28 mouse cellular contexts compared by ENCODE assay signal in the genomic region with DNA sequence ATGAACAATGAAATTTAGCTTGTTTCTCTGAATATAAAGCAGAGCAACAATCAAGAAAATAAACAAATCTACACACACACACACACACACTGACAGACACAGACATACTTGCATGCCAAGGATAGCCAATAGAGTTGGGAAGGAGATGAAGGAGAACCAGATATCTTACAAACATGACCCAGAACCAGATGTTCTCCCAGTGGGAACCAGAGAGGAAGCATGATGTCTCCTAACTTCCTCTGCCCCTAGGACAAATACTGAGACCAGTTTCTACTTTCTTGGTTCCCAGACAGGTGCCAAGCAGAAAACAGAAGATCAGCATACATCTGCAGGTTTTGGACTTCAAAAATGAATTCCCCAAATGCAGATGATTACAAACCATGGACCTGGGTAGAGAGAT. TPM values are rescaled to one million over a fixed set of nuclear protein-coding genes. Genes with fewer than 3 reads are reported as not detected.
DNase-seq lines count a peak whose midpoint lies in the region; ATAC-seq and TF ChIP-seq lines count a peak whose summit lies in the region.
"Had no signal": no experiment of that assay in that cellular context is flagged by ENCODE, and none has a peak within 500 bp of the region (broad histone marks: within the 10 kb centered on the region; RNA-seq: fewer than 3 reads in every experiment).

No protein-coding gene starts in this region.

- H3K9ac ChIP-seq in heart, adult 2 months (ENCODE audit: low read depth, low read length): no peak overlapping the region
- no peak overlapping the region for H3K9ac ChIP-seq in heart, embryonic 11.5 days (ENCODE audit: low read depth, low read length)
- H3K9ac ChIP-seq: embryonic facial prominence, embryonic 13.5 days; embryonic facial prominence, embryonic 15.5 days; forebrain, embryonic 12.5 days had no signal

- TF ChIP-seq POLR2A in heart, adult 2 months (IDR thresholded peaks at IDR 0.05; ENCODE audit: insufficient read depth, low read depth, low read length): no peak

- no peak overlapping the region for H3K4me2 ChIP-seq in heart, embryonic 11.5 days
- H3K4me2 ChIP-seq: embryonic facial prominence, embryonic 13.5 days; embryonic facial prominence, embryonic 15.5 days; forebrain, embryonic 12.5 days had no signal

- H3K36me3 ChIP-seq in heart, adult 2 months (ENCODE audit: control insufficient read depth, insufficient read depth, low read length): peaks cover 10% of the 10 kb centered on the region
- H3K36me3 ChIP-seq in heart, embryonic 11.5 days (ENCODE audit: control insufficient read depth, insufficient read depth, low read length): no peaks in the 10 kb centered on the region
- H3K36me3 ChIP-seq: embryonic facial prominence, embryonic 13.5 days; embryonic facial prominence, embryonic 15.5 days; forebrain, embryonic 10.5 days; forebrain, embryonic 12.5 days had no signal

- intact Hi-C loops in gastrocnemius, adult 2 months (cut with DNase I): no loop called here
- intact Hi-C loops in heart, adult 2 months (cut with DNase I): no loop called here

- no peaks in the 10 kb centered on the region for H3K27me3 ChIP-seq in heart, adult 2 months (ENCODE audit: control insufficient read depth, insufficient read depth, low read length)
- H3K27me3 ChIP-seq in heart, embryonic 11.5 days (ENCODE audit: control insufficient read depth, insufficient read depth, low read length): no peaks in the 10 kb centered on the region
- H3K27me3 ChIP-seq: embryonic facial prominence, embryonic 13.5 days; embryonic facial prominence, embryonic 15.5 days; forebrain, embryonic 12.5 days had no signal

- peak overlapping the region; percentile 59; the same call in 1 of the 2 replicates for H3K27ac ChIP-seq in gastrocnemius, adult 2 months
- peak overlapping the region; percentile 36 for H3K27ac ChIP-seq in heart, adult 2 months
- H3K27ac ChIP-seq in heart, embryonic 11.5 days (ENCODE audit: low read depth, low read length): no peak overlapping the region
- H3K27ac ChIP-seq: embryonic facial prominence, embryonic 13.5 days; embryonic facial prominence, embryonic 15.5 days; forebrain, embryonic 10.5 days; forebrain, embryonic 12.5 days had no signal

- no peak for DNase-seq in gastrocnemius, adult 2 months
- DNase-seq in gastrocnemius, postnatal 4 days (ENCODE audit: low spot score in 2 of 2): no peak
- no peak for DNase-seq in heart, adult 2 months
- DNase-seq in right cerebral cortex, postnatal 10 days (ENCODE audit: low spot score in 2 of 2): no peak
- DNase-seq: adrenal gland, adult 2 months; adrenal gland, postnatal 10 days; adrenal gland, postnatal 25 days; cerebellum, adult 11 months; cerebellum, adult 18-20 months; cerebellum, adult 8-10 months; cerebellum, adult 9-11 months; cerebellum, postnatal 14 days; cerebellum, postnatal 36 days; embryo, embryonic 11 days had no signal

- TF ChIP-seq CTCF in gastrocnemius, adult 2 months (IDR thresholded peaks at IDR 0.05): no peak
- TF ChIP-seq CTCF in heart, adult 2 months (IDR thresholded peaks at IDR 0.05): no peak

- no peak overlapping the region for H3K4me3 ChIP-seq in gastrocnemius, adult 2 months
- no peak overlapping the region for H3K4me3 ChIP-seq in heart, adult 2 months
- no peak overlapping the region for H3K4me3 ChIP-seq in heart, embryonic 11.5 days (ENCODE audit: low read depth, low read length)
- H3K4me3 ChIP-seq: embryonic facial prominence, embryonic 13.5 days; embryonic facial prominence, embryonic 15.5 days; erythroblast, embryonic 14.5 days; forebrain, embryonic 10.5 days; forebrain, embryonic 12.5 days had no signal

- no peaks in the 10 kb centered on the region for H3K9me3 ChIP-seq in heart, embryonic 11.5 days (replicated peaks; ENCODE audit: control insufficient read depth, low read length)
- H3K9me3 ChIP-seq: embryonic facial prominence, embryonic 13.5 days; embryonic facial prominence, embryonic 15.5 days; forebrain, embryonic 10.5 days; forebrain, embryonic 12.5 days had no signal

- no peaks in the 10 kb centered on the region for H3K79me2 ChIP-seq in heart, adult 2 months (replicated peaks; ENCODE audit: control insufficient read depth, insufficient read depth, low read length)

- no peak for TF ChIP-seq EP300 in heart, adult 2 months (IDR thresholded peaks at IDR 0.05; ENCODE audit: insufficient read depth, low read depth, low read length)

- H3K4me1 ChIP-seq in heart, adult 2 months (ENCODE audit: control insufficient read depth, insufficient read depth, low read length): peaks cover 10% of the 10 kb centered on the region
- H3K4me1 ChIP-seq in heart, embryonic 11.5 days (ENCODE audit: control insufficient read depth, insufficient read depth, low read length): no peaks in the 10 kb centered on the region
- H3K4me1 ChIP-seq: embryonic facial prominence, embryonic 13.5 days; embryonic facial prominence, embryonic 15.5 days; forebrain, embryonic 10.5 days; forebrain, embryonic 12.5 days had no signal

- ATAC-seq in heart, embryonic 11.5 days (replicated peaks; ENCODE audit: insufficient number of reproducible peaks, low FRiP score, low TSS enrichment): no peak
- ATAC-seq: forebrain, embryonic 14.5 days; forebrain, embryonic 16.5 days had no signal

RNA-seq across cellular contexts. Expression of a gene that starts 7.2 kb away (rescaled TPM):
- under 1 TPM; 0.11 to 0.23 TPM for total RNA-seq in gastrocnemius, adult 2 months (2021)
- under 1 TPM; 0.29 to 0.47 TPM for total RNA-seq in gastrocnemius, postnatal 4 days (2021)
- total RNA-seq in heart, adult 2 months (2021): under 1 TPM in 1 of 2 experiments, not detected in 1; 0.26 TPM
- 0.06 and 0.10 TPM in 2 replicates for polyA plus RNA-seq in heart, adult 2 months (2012; rRNA removed)
- polyA plus RNA-seq in heart, embryonic 11.5 days (2014; fragmentation: Nextera tagmentation; extraction: Ambion mirVana): not detected in 2 replicates
- total RNA-seq: adrenal gland, adult 2 months; adrenal gland, postnatal 10 days; adrenal gland, postnatal 25 days; common myeloid progenitor, adult 5-6 weeks; ES-E14; MEL had no signal
- polyA plus RNA-seq: adrenal gland, adult 2 months; brain, embryonic 14.5 days; C2C12; embryonic facial prominence, embryonic 11.5 days; embryonic facial prominence, embryonic 13.5 days; embryonic facial prominence, embryonic 15.5 days; erythroblast, embryonic 14.5 days; forebrain, embryonic 10.5 days; forebrain, embryonic 12.5 days; forebrain, embryonic 14.5 days; forebrain, embryonic 16.5 days had no signal
